Mouse (Mus musculus): ENCODE results near the gene Rftn1. TPM values are rescaled to one million over a fixed set of nuclear protein-coding genes. Genes with fewer than 3 reads are reported as not detected.

The Rftn1 gene
- total and polyA plus RNA-seq, 3 experiments, result 41.5 to 50.5 (median 49.4) TPM

DNA sequence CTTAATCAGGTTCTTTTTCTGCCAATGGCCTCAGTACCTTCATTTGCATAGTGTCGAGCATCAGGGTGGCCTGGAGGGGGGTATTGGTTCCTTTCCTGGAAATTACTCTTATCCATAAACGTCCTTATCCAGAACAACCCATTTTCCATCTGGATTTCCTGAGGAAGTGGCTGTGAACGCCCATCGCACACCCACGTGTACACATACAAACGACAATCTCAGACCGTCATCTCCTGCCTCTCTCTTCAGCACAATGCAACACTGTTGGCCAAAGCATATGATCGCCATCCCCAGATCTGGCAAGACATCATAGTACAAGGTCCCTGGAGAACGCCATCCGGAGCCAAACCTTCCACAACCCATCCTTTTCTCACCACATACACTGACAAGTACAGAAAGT lies 47.1 kb downstream of the Rftn1 start:
- DNase-seq, result peak; percentile 57 to 73
- peaks cover 6% of the 10 kb centered on the region; the same call in 1 of the 2 replicates for H3K79me2 ChIP-seq (replicated peaks; ENCODE audit: control insufficient read depth, insufficient read depth, low read length)
- peaks cover 14% of the 10 kb centered on the region for H3K4me1 ChIP-seq (ENCODE audit: control insufficient read depth, insufficient read depth, low read length)
- intact Hi-C loops (cut with DNase I), result loop anchor here (1.0 to 5.0 kb wide), 5 partner anchors 26 to 176 kb away; no protein-coding TSS in a partner anchor
- H3K36me3 ChIP-seq (ENCODE audit: control insufficient read depth, insufficient read depth, low read length), result peaks cover 5% of the 10 kb centered on the region
- no peak overlapping the region for H3K9ac ChIP-seq (ENCODE audit: low read depth, low read length)
- 53% methylated on average over 10 of the region's 10 CpGs for WGBS
- H3K27ac ChIP-seq, result peak overlapping the region; percentile 90
- TF ChIP-seq POLR2A (IDR thresholded peaks at IDR 0.05; ENCODE audit: insufficient read depth, low read depth, low read length) (no peak), EP300 (IDR thresholded peaks at IDR 0.05; ENCODE audit: insufficient read depth, low read depth, low read length) (peak; percentile 99)
- H3K27me3 ChIP-seq (ENCODE audit: control insufficient read depth, insufficient read depth, low read length), result no peaks in the 10 kb centered on the region
- H3K4me3 ChIP-seq, result no peak overlapping the region

DNA sequence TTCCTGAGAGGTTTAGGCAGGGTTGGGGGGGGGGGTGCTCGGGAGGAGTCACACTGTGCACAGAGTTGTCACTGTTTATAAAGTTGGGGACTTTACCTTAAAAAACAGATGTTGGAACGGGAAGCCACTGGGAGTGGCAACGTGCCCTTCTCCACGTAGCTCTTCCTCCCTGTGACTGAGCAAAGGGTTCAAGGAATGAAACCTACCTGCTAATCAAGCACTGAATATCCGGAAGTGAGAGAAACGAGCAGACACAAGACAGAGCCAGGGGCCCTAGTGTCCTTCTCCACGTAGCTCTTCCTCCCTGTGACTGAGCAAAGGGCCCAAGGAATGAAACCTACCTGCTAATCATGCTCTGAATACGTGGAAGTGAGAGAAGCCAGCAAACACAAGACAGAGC lies 47.9 kb downstream of the Rftn1 start:
- intact Hi-C loops (cut with DNase I), result loop anchor here (2.0 to 5.0 kb wide), 4 partner anchors 28 to 175 kb away; no protein-coding TSS in a partner anchor
- Histone ChIP-seq H3K27me3 (ENCODE audit: control insufficient read depth, insufficient read depth, low read length) (no peaks in the 10 kb centered on the region), H3K36me3 (ENCODE audit: control insufficient read depth, insufficient read depth, low read length) (peaks cover 5% of the 10 kb centered on the region), H3K4me3 (no peak overlapping the region), H3K4me1 (ENCODE audit: control insufficient read depth, insufficient read depth, low read length) (peaks cover 15% of the 10 kb centered on the region), H3K9ac (ENCODE audit: low read depth, low read length) (no peak overlapping the region), H3K79me2 (replicated peaks; ENCODE audit: control insufficient read depth, insufficient read depth, low read length) (0 out of 2 replicates have a peak, but pooled peaks cover 6% of the 10 kb centered on the region), H3K27ac (peak overlapping the region; percentile 90)
- peak; percentile 83; the same call in 1 of the 2 replicates for TF ChIP-seq EP300 (IDR thresholded peaks at IDR 0.05; ENCODE audit: insufficient read depth, low read depth, low read length)
- no peak for TF ChIP-seq CTCF (IDR thresholded peaks at IDR 0.05)
- TF ChIP-seq POLR2A (IDR thresholded peaks at IDR 0.05; ENCODE audit: insufficient read depth, low read depth, low read length), result no peak
- DNase-seq, result peak in 1 of 2 experiments; percentile 70
- 58% methylated on average over 8 of the region's 8 CpGs for WGBS

DNA sequence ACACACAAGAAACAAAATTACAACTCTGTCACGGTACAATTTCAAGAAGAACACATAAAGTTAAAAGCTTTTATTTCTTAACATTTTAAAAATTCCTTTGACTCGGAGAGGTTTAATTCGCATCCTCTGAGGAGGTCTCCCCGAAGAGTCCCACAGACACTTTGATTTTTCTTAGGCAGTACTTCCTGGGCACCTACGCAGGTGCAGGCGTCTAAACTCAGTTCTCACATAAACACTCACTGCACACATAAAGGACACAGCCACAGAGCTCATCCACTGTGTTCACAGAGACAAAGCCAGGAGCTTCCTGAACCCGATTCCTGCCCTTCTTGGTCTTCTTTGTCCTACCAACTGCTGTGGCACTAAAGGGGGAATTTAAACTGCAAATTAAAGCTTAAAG lies 48.3 kb downstream of the Rftn1 start:
- Histone ChIP-seq H3K79me2 (replicated peaks; ENCODE audit: control insufficient read depth, insufficient read depth, low read length) (0 out of 2 replicates have a peak, but pooled peaks cover 7% of the 10 kb centered on the region), H3K9ac (ENCODE audit: low read depth, low read length) (no peak overlapping the region), H3K4me1 (ENCODE audit: control insufficient read depth, insufficient read depth, low read length) (peaks cover 16% of the 10 kb centered on the region), H3K36me3 (ENCODE audit: control insufficient read depth, insufficient read depth, low read length) (peaks cover 6% of the 10 kb centered on the region), H3K4me3 (no peak overlapping the region), H3K27ac (peak overlapping the region; percentile 90), H3K27me3 (ENCODE audit: control insufficient read depth, insufficient read depth, low read length) (no peaks in the 10 kb centered on the region)
- no peak for DNase-seq
- WGBS, result 78% methylated on average over 7 of the region's 7 CpGs
- TF ChIP-seq POLR2A (IDR thresholded peaks at IDR 0.05; ENCODE audit: insufficient read depth, low read depth, low read length) (no peak), EP300 (IDR thresholded peaks at IDR 0.05; ENCODE audit: insufficient read depth, low read depth, low read length) (no peak), CTCF (IDR thresholded peaks at IDR 0.05) (no peak)
- intact Hi-C loops (cut with DNase I), result loop anchor here (2.0 to 5.0 kb wide), 4 partner anchors 29 to 175 kb away; no protein-coding TSS in a partner anchor

DNA sequence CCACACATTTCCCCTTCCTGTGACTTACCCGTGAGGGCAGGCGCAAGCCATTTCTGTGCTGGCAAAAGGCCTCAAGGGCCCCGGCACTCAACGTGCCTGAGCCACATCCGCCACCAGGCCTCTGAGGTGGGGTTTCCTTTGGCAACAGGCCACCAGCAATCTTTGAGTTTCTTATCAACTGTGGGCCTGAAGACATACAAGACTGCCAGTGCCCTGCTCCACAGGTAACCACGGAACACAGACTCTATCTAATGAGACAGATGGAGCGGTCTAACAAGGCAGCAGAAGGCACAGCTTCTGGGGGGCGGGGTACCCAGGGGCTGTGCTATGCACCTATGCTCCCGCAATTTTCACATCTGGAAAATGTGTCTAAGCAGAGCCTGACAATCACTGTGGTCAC lies 54.4 kb downstream of the Rftn1 start:
- intact Hi-C loops (cut with DNase I), result loop anchor here (2.0 to 5.0 kb wide), 3 partner anchors 55 to 99 kb away; partner anchors contain the start of gene Rftn1
- peak overlapping the region; percentile 5; the same call in 1 of the 2 replicates for H3K4me3 ChIP-seq
- H3K27ac ChIP-seq, result peak overlapping the region; percentile 72
- TF ChIP-seq CTCF (IDR thresholded peaks at IDR 0.05) (no peak), EP300 (IDR thresholded peaks at IDR 0.05; ENCODE audit: insufficient read depth, low read depth, low read length) (peak; percentile 94), POLR2A (IDR thresholded peaks at IDR 0.05; ENCODE audit: insufficient read depth, low read depth, low read length) (0 out of 2 replicates have a peak, but pooled peaks have one; percentile 17)
- H3K36me3 ChIP-seq (ENCODE audit: control insufficient read depth, insufficient read depth, low read length), result peaks cover 14% of the 10 kb centered on the region
- peak; percentile 80 to 88 for DNase-seq
- H3K4me1 ChIP-seq (ENCODE audit: control insufficient read depth, insufficient read depth, low read length), result peaks cover 26% of the 10 kb centered on the region
- 41% methylated on average over 9 of the region's 9 CpGs for WGBS
- H3K79me2 ChIP-seq (replicated peaks; ENCODE audit: control insufficient read depth, insufficient read depth, low read length), result peaks cover 10% of the 10 kb centered on the region
- H3K27me3 ChIP-seq (ENCODE audit: control insufficient read depth, insufficient read depth, low read length), result no peaks in the 10 kb centered on the region
- H3K9ac ChIP-seq (ENCODE audit: low read depth, low read length), result no peak overlapping the region

DNA sequence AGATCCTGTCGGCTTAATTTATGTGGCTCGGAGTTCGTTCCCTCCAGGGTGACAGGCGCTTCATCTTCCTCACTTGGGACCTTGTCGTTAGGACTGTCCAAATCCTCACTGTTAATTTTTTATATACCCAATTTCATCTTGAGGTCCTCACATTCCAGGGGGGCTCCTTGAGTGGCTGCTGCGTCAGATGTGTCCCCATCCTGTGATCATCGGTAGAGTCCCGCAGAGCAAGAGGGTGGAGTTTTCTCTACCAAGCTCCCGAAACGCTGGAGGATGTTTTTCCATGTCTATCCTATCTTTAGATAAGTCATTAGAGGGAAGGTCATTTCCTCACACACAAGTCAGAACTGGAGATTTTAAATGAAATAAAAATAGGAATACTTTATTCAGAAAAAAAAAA lies 55.0 kb downstream of the Rftn1 start:
- peaks cover 10% of the 10 kb centered on the region for H3K79me2 ChIP-seq (replicated peaks; ENCODE audit: control insufficient read depth, insufficient read depth, low read length)
- TF ChIP-seq POLR2A (IDR thresholded peaks at IDR 0.05; ENCODE audit: insufficient read depth, low read depth, low read length), result no peak
- no peak for TF ChIP-seq EP300 (IDR thresholded peaks at IDR 0.05; ENCODE audit: insufficient read depth, low read depth, low read length)
- no peak for TF ChIP-seq CTCF (IDR thresholded peaks at IDR 0.05)
- intact Hi-C loops (cut with DNase I), result loop anchor here (5.0 kb wide), 2 partner anchors 83 to 98 kb away; no protein-coding TSS in a partner anchor
- no peak for DNase-seq
- peaks cover 26% of the 10 kb centered on the region for H3K4me1 ChIP-seq (ENCODE audit: control insufficient read depth, insufficient read depth, low read length)
- H3K27me3 ChIP-seq (ENCODE audit: control insufficient read depth, insufficient read depth, low read length), result no peaks in the 10 kb centered on the region
- H3K4me3 ChIP-seq, result peak overlapping the region; percentile 13; the same call in 1 of the 2 replicates
- WGBS, result 39% methylated on average over 10 of the region's 10 CpGs
- peaks cover 14% of the 10 kb centered on the region for H3K36me3 ChIP-seq (ENCODE audit: control insufficient read depth, insufficient read depth, low read length)
- peak overlapping the region; percentile 21 for H3K9ac ChIP-seq (ENCODE audit: low read depth, low read length)
- H3K27ac ChIP-seq, result peak overlapping the region; percentile 72

DNA sequence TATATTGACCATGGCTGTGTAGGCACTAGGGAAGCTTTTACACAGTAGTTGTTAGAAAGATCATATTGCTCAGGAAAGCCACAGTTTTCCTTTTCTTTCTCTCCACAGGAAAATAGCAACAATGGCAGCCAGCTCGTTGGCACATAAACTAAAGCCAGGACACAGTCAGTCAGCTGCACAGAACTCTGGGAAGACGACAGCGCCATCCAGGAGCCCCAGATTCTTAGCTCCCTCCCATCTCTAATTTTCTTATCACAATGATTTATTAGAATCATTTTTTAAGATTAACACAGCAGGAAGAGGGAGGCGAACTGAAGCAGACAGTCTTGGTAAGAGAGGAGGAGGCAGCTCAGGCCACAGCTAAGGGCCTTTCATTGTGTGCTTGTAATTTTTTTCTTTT lies 58.8 kb downstream of the Rftn1 start:
- Histone ChIP-seq H3K9ac (ENCODE audit: low read depth, low read length) (no peak overlapping the region), H3K4me3 (no peak overlapping the region), H3K27ac (peak overlapping the region; percentile 49), H3K36me3 (ENCODE audit: control insufficient read depth, insufficient read depth, low read length) (peaks cover 22% of the 10 kb centered on the region), H3K79me2 (replicated peaks; ENCODE audit: control insufficient read depth, insufficient read depth, low read length) (peaks cover 4% of the 10 kb centered on the region), H3K4me1 (ENCODE audit: control insufficient read depth, insufficient read depth, low read length) (peaks cover 36% of the 10 kb centered on the region), H3K27me3 (ENCODE audit: control insufficient read depth, insufficient read depth, low read length) (no peaks in the 10 kb centered on the region)
- no peak for DNase-seq
- intact Hi-C loops (cut with DNase I), result no loop called here
- WGBS, result 72% methylated on average over 4 of the region's 4 CpGs
- TF ChIP-seq CTCF (IDR thresholded peaks at IDR 0.05) (no peak), POLR2A (IDR thresholded peaks at IDR 0.05; ENCODE audit: insufficient read depth, low read depth, low read length) (no peak), EP300 (IDR thresholded peaks at IDR 0.05; ENCODE audit: insufficient read depth, low read depth, low read length) (no peak)
